Mouse (Mus musculus) myocyte (in vitro differentiated cells): Measurements from ENCODE around the gene Trpm1.

ENCODE experiments used
- CEBPB ChIP-seq: IDR thresholded peaks from 2 replicates; pipeline ENCODE4 v1.6.1; 2011; ENCODE audit warnings: mild to moderate bottlenecking, moderate library complexity; ENCODE audit not compliant: poor library complexity, insufficient read depth, severe bottlenecking
- MAX ChIP-seq: IDR thresholded peaks from one replicate; pipeline ENCODE4 v1.6.1; 2011; ENCODE audit warnings: low read depth, mild to moderate bottlenecking, control low read depth
- POLR2A ChIP-seq: IDR thresholded peaks from one replicate; pipeline ENCODE4 v1.6.1; 2011; ENCODE audit warnings: low read depth, mild to moderate bottlenecking, control low read depth, moderate library complexity; ENCODE audit not compliant: insufficient read length

GRCm38 (mm10) chr7:64155226-64155625 is 1.6 kb downstream of the Trpm1 start:
- no peak for TF ChIP-seq POLR2A
- no peak for TF ChIP-seq MAX
- TF ChIP-seq CEBPB: no peak
